Mouse (Mus musculus): ENCODE results near the gene Odf2. TPM values are rescaled to one million over a fixed set of nuclear protein-coding genes. Genes with fewer than 3 reads are reported as not detected.
"Not testable (repeated sequence)": the region's sequence is repeated elsewhere in the genome, so short reads cannot be mapped to it uniquely, and the experiment has no call there.

Odf2 gene
- polyA plus RNA-seq, 1 experiment from 2014 or later = 66.2 TPM

DNA sequence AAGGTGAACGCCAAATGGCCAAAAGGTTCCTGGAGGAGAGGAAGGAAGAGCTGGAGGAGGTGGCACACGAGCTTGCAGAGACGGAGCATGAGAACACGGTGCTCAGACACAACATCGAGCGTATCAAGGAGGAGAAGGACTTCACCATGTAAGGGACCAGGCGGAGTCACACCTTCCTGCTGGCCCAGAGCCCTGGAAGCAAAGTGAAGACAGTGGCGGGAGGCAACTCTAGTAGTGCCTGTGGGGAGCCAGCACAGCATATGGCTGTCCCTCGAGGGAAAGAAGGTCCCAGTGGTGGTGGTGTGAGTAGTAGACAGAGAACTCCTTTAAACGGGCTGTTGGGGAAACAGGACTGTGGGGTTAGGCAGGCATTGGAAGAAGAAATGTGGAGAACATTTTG is 13.2 kb downstream of the Odf2 start:
- no peaks in the 10 kb centered on the region for H3K4me1 ChIP-seq (ENCODE audit: control insufficient read depth, insufficient read depth, low read length)
- H3K4me2 ChIP-seq (ENCODE audit: low read length) = no peak overlapping the region
- WGBS = 91% methylated on average over 10 of the region's 10 CpGs
- H3K9ac ChIP-seq (ENCODE audit: low read depth, low read length) = no peak overlapping the region
- no peaks in the 10 kb centered on the region for H3K9me3 ChIP-seq (replicated peaks; ENCODE audit: control insufficient read depth, low read length, poor library complexity, severe bottlenecking)
- H3K27me3 ChIP-seq (ENCODE audit: control insufficient read depth, insufficient read depth, low read depth, low read length) = no peaks in the 10 kb centered on the region
- peaks cover 37% of the 10 kb centered on the region for H3K36me3 ChIP-seq (ENCODE audit: control insufficient read depth, insufficient read depth, low read length)
- H3K27ac ChIP-seq (ENCODE audit: low read length) = no peak overlapping the region
- ATAC-seq = no peak
- no peak overlapping the region for H3K4me3 ChIP-seq (ENCODE audit: low read depth, low read length)

DNA sequence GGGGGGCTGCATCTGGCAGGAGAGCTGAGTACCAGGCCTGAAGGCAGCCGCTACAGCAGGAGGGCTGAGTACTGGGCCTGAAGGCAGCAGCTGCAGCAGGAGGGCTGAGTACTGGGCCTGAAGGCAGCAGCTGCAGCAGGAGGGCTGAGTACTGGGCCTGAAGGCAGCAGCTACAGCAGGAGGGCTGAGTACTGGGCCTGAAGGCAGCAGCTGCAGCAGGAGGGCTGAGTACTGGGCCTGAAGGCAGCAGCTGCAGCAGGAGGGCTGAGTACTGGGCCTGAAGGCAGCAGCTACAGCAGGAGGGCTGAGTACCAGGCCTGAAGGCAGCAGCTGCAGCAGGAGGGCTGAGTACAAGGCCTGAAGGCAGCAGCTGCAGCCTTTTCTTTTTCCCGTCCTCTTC is 19.1 kb downstream of the Odf2 start:
- not testable (repeated sequence) for H3K4me2 ChIP-seq (ENCODE audit: low read length); H3K27me3 ChIP-seq (ENCODE audit: control insufficient read depth, insufficient read depth, low read depth, low read length); ATAC-seq; H3K4me1 ChIP-seq (ENCODE audit: control insufficient read depth, insufficient read depth, low read length); H3K27ac ChIP-seq (ENCODE audit: low read length); H3K9me3 ChIP-seq (replicated peaks; ENCODE audit: control insufficient read depth, low read length, poor library complexity, severe bottlenecking); H3K9ac ChIP-seq (ENCODE audit: low read depth, low read length); H3K4me3 ChIP-seq (ENCODE audit: low read depth, low read length)
- 94% methylated on average over 2 of the region's 2 CpGs for WGBS
- H3K36me3 ChIP-seq (ENCODE audit: control insufficient read depth, insufficient read depth, low read length) = peaks cover 34% of the 10 kb centered on the region

DNA sequence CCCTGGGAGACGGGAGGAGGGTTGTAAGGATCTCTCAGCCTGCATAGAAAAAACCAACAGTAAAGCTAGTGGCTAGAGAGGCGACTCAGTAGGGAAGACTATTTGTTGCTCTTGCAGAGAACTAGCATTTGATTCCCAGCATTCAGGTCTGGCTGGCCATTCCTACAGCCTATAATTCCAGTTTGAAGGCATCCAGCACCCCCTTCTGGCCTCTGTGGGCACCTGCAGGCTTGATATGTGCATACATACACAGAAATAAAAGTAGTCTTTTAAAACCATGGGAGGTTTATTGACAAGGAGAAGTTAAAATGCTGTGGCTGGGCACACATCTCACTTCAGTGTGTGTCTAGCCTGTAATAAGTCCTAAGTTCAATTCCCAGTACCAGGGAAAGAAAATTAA is 21.0 kb downstream of the Odf2 start:
- H3K27ac ChIP-seq (ENCODE audit: low read length) = no peak overlapping the region
- no peaks in the 10 kb centered on the region for H3K9me3 ChIP-seq (replicated peaks; ENCODE audit: control insufficient read depth, low read length, poor library complexity, severe bottlenecking)
- H3K4me3 ChIP-seq (ENCODE audit: low read depth, low read length) = no peak overlapping the region
- no peak overlapping the region for H3K4me2 ChIP-seq (ENCODE audit: low read length)
- WGBS = 85% methylated on average over 2 of the region's 2 CpGs
- peaks cover 38% of the 10 kb centered on the region for H3K36me3 ChIP-seq (ENCODE audit: control insufficient read depth, insufficient read depth, low read length)
- ATAC-seq = no peak
- no peaks in the 10 kb centered on the region for H3K4me1 ChIP-seq (ENCODE audit: control insufficient read depth, insufficient read depth, low read length)
- H3K9ac ChIP-seq (ENCODE audit: low read depth, low read length) = no peak overlapping the region
- H3K27me3 ChIP-seq (ENCODE audit: control insufficient read depth, insufficient read depth, low read depth, low read length) = no peaks in the 10 kb centered on the region

DNA sequence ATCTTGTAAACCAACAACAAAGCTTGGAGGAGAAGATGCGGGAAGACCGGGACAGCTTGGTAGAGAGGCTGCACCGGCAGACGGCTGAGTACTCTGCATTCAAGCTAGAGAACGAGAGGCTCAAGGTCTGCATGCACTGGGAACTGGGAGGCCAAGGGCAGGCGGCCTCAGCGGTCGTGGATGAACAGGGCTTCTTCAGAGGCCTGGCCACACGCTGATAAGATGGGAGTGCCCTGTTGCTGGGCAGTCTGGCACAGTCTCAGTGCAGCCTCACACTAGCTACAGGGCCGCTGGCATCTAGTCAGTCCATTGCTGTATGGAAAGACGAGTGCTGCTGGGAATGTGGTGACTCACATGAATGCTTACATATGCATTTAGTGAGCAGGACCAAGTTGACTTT is 28.6 kb downstream of the Odf2 start:
- 93% methylated on average over 11 of the region's 11 CpGs for WGBS
- H3K4me3 ChIP-seq (ENCODE audit: low read depth, low read length) = no peak overlapping the region
- H3K4me2 ChIP-seq (ENCODE audit: low read length) = no peak overlapping the region
- H3K9me3 ChIP-seq (replicated peaks; ENCODE audit: control insufficient read depth, low read length, poor library complexity, severe bottlenecking) = no peaks in the 10 kb centered on the region
- ATAC-seq = no peak
- peaks cover 57% of the 10 kb centered on the region for H3K36me3 ChIP-seq (ENCODE audit: control insufficient read depth, insufficient read depth, low read length)
- H3K4me1 ChIP-seq (ENCODE audit: control insufficient read depth, insufficient read depth, low read length) = no peaks in the 10 kb centered on the region
- H3K9ac ChIP-seq (ENCODE audit: low read depth, low read length) = no peak overlapping the region
- no peaks in the 10 kb centered on the region for H3K27me3 ChIP-seq (ENCODE audit: control insufficient read depth, insufficient read depth, low read depth, low read length)
- no peak overlapping the region for H3K27ac ChIP-seq (ENCODE audit: low read length)

DNA sequence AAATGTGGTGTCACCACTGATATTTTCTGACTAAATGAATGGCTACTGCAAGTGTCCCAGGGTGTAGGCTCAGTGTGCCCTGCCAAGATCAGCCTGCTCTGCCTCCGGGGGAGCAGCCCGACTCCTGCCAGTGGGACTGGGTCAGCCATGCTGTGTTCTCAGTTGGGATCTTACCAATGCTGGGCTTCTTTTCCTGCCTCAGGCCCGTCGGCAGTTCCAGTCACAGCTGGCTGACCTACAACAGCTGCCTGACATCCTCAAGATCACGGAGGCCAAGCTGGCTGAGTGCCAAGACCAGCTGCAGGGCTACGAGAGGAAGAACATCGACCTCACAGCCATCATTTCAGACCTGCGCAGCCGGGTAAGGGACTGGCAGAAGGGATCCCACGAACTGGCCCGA is 33.0 kb downstream of the Odf2 start:
- H3K9me3 ChIP-seq (replicated peaks; ENCODE audit: control insufficient read depth, low read length, poor library complexity, severe bottlenecking) = no peaks in the 10 kb centered on the region
- no peaks in the 10 kb centered on the region for H3K27me3 ChIP-seq (ENCODE audit: control insufficient read depth, insufficient read depth, low read depth, low read length)
- H3K36me3 ChIP-seq (ENCODE audit: control insufficient read depth, insufficient read depth, low read length) = peaks cover 53% of the 10 kb centered on the region
- WGBS = 71% methylated on average over 11 of the region's 11 CpGs
- no peak overlapping the region for H3K9ac ChIP-seq (ENCODE audit: low read depth, low read length)
- H3K27ac ChIP-seq (ENCODE audit: low read length) = no peak overlapping the region
- no peaks in the 10 kb centered on the region for H3K4me1 ChIP-seq (ENCODE audit: control insufficient read depth, insufficient read depth, low read length)
- H3K4me2 ChIP-seq (ENCODE audit: low read length) = no peak overlapping the region
- ATAC-seq = no peak
- H3K4me3 ChIP-seq (ENCODE audit: low read depth, low read length) = no peak overlapping the region

DNA sequence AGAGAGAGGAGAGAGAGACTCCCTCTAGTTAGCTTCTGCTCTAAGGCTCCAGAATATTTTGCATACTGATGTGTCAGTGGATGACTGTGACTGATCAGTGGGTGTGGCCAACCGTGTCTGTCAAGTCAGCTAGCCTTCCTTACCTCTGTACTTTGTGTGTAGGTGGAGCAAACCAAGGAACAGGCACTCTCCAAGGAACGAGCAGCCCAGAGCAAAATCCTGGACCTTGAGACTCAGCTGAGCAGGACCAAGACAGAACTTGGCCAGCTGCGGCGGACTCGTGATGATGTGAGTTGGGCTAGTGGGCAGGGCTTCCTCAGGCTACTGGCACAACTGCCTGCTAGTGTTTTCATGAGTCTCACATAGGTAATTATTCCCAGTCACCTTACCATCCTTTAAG is 37.5 kb downstream of the Odf2 start:
- WGBS = 90% methylated on average over 5 of the region's 5 CpGs
- Histone ChIP-seq H3K9ac (ENCODE audit: low read depth, low read length) (no peak overlapping the region), H3K4me1 (ENCODE audit: control insufficient read depth, insufficient read depth, low read length) (no peaks in the 10 kb centered on the region), H3K27ac (ENCODE audit: low read length) (no peak overlapping the region), H3K4me3 (ENCODE audit: low read depth, low read length) (no peak overlapping the region), H3K36me3 (ENCODE audit: control insufficient read depth, insufficient read depth, low read length) (peaks cover 53% of the 10 kb centered on the region), H3K4me2 (ENCODE audit: low read length) (no peak overlapping the region), H3K27me3 (ENCODE audit: control insufficient read depth, insufficient read depth, low read depth, low read length) (no peaks in the 10 kb centered on the region), H3K9me3 (replicated peaks; ENCODE audit: control insufficient read depth, low read length, poor library complexity, severe bottlenecking) (no peaks in the 10 kb centered on the region)
- no peak for ATAC-seq

DNA sequence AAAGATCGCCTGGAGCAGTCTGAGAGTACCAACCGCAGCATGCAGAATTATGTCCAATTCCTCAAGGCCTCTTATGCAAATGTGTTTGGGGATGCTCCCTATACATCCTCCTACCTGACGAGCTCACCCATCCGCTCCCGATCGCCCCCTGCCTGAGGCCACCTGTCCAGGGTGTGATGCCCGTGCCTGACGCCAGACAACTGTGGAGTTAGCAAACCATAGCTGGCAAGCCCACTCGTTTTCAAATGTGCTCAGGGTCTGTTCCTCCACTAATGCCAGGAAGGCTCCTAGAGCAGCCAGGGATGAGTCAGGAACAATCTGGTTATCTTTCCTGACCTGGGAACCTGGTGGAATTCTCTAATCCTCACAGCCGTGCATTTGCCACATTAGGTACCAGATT is 41.5 kb downstream of the Odf2 start:
- Histone ChIP-seq H3K36me3 (ENCODE audit: control insufficient read depth, insufficient read depth, low read length) (peaks cover 32% of the 10 kb centered on the region), H3K27me3 (ENCODE audit: control insufficient read depth, insufficient read depth, low read depth, low read length) (no peaks in the 10 kb centered on the region), H3K9ac (ENCODE audit: low read depth, low read length) (no peak overlapping the region), H3K4me3 (ENCODE audit: low read depth, low read length) (no peak overlapping the region), H3K9me3 (replicated peaks; ENCODE audit: control insufficient read depth, low read length, poor library complexity, severe bottlenecking) (no peaks in the 10 kb centered on the region), H3K4me1 (ENCODE audit: control insufficient read depth, insufficient read depth, low read length) (no peaks in the 10 kb centered on the region), H3K27ac (ENCODE audit: low read length) (no peak overlapping the region), H3K4me2 (ENCODE audit: low read length) (no peak overlapping the region)
- no peak for ATAC-seq
- WGBS = 89% methylated on average over 10 of the region's 10 CpGs

DNA sequence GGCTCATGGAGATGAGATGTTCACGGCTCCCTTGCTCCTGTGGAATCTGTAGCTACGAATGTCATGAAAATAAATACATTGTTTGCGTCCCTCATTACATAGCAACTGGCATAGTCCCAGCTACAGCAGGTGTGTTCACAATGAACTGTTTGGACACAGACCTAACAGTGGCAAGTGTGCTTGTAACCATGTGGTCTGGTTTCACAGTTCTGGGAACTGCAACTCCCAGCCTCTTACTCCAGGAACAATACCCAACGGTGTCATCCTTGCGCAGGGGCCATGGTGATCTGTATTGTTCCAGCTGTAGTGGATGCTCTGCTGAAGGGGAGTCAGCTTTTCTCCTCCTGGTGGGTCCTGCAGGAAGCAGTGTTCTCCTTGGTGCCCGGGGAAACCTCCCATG is 42.2 kb downstream of the Odf2 start:
- Histone ChIP-seq H3K4me1 (ENCODE audit: control insufficient read depth, insufficient read depth, low read length) (peaks cover 6% of the 10 kb centered on the region), H3K36me3 (ENCODE audit: control insufficient read depth, insufficient read depth, low read length) (peaks cover 25% of the 10 kb centered on the region), H3K9ac (ENCODE audit: low read depth, low read length) (no peak overlapping the region), H3K27ac (ENCODE audit: low read length) (no peak overlapping the region), H3K4me2 (ENCODE audit: low read length) (no peak overlapping the region), H3K4me3 (ENCODE audit: low read depth, low read length) (no peak overlapping the region), H3K9me3 (replicated peaks; ENCODE audit: control insufficient read depth, low read length, poor library complexity, severe bottlenecking) (no peaks in the 10 kb centered on the region), H3K27me3 (ENCODE audit: control insufficient read depth, insufficient read depth, low read depth, low read length) (no peaks in the 10 kb centered on the region)
- 85% methylated on average over 6 of the region's 6 CpGs for WGBS
- no peak for ATAC-seq

DNA sequence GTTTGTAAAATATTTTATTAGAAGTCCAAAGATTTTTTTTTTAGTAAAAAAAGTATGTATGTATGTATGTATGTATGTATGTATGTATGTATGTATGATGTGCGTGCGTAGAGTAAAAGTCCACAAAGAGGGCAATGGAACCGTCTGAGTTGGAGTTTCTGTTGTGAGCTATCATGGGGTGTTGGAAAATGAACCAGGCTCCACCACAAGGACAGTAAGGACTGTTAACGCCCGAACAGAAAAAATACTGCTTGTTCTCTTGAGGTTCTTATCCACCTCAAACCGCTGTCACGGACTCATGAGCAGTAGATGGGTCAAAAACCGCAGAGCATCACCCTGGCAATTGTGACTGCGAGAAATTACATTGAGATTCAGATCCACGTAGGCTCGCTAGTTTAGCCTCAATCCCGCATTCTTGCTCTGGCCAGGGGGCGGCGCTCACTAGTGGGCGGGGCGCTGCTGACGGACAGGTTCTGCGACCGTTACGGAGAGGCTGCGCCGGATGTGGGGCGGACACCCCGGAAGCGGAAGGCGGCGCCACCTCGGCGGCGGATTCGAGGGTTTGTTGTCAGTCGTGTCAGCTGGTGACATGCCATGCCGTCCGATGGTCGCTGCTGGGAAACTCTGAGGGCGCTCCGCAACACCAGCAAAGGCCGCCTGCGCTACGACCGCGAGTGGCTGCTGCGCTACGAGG is 46.0 kb downstream of the Odf2 start, which contains the start of gene Gle1:
TSS of gene Gle1 (plus strand) at position 521 of the 694 bp plus-strand sequence.
- Histone ChIP-seq H3K9me3 (replicated peaks; ENCODE audit: control insufficient read depth, low read length, poor library complexity, severe bottlenecking) (no peaks in the 10 kb centered on the region), H3K9ac (ENCODE audit: low read depth, low read length) (peak within 1 kb of the TSS; percentile 66), H3K36me3 (ENCODE audit: control insufficient read depth, insufficient read depth, low read length) (peaks cover 24% of the 10 kb centered on the region), H3K4me2 (ENCODE audit: low read length) (peak within 1 kb of the TSS; percentile 67), H3K4me3 (ENCODE audit: low read depth, low read length) (peak within 1 kb of the TSS; percentile 74), H3K27me3 (ENCODE audit: control insufficient read depth, insufficient read depth, low read depth, low read length) (no peaks in the 10 kb centered on the region), H3K27ac (ENCODE audit: low read length) (peak within 1 kb of the TSS; percentile 90), H3K4me1 (ENCODE audit: control insufficient read depth, insufficient read depth, low read length) (peaks cover 7% of the 10 kb centered on the region)
- WGBS = 3% methylated on average over 44 of the region's 44 CpGs
- peak; percentile 99 for ATAC-seq
